Mouse (Mus musculus): ENCODE measurements around the gene Rbfox1. TPM values are rescaled to one million over a fixed set of nuclear protein-coding genes. Genes with fewer than 3 reads are reported as not detected.

Rbfox1 gene
- total RNA-seq, 2 experiments from 2014 or later, result 42.1 to 47.4 TPM

DNA sequence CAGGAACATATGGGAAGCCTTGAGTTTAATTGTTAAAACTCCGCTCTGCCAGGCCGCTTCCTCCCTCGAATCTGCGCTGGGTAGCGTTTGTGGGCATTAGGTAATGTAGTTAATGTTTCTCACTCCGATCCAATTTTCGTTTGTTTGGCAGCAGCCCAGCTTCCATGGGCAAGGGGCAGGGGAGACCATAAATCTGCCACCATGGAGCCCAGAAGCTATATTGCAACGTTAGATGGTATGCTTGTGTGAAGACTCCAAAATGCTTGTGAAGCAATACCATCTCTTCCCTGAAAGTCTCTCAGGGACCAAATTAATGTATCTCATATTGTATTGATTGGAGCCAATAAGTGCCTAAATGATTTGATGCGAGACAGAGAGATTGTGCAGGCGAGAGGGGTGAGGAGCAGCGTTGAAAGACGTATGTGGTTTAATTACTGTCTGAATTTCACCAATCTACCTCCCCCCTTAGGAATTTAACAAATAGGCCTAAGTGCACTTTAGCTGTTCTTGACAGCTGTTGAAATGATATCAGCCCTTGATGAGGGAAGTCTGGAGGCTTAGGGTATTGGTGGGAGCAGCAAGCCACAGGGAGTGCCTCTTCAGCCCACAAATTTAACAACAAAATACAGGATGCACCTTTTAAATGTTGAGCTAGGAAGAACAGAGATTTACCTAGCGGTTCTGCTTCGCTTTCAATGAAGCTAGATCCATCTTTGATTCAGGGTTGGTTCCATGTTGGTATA lies 884.5 kb downstream of the Rbfox1 start:
- DNase-seq, result no peak
- intact Hi-C loops (cut with DNase I), result no loop called here

DNA sequence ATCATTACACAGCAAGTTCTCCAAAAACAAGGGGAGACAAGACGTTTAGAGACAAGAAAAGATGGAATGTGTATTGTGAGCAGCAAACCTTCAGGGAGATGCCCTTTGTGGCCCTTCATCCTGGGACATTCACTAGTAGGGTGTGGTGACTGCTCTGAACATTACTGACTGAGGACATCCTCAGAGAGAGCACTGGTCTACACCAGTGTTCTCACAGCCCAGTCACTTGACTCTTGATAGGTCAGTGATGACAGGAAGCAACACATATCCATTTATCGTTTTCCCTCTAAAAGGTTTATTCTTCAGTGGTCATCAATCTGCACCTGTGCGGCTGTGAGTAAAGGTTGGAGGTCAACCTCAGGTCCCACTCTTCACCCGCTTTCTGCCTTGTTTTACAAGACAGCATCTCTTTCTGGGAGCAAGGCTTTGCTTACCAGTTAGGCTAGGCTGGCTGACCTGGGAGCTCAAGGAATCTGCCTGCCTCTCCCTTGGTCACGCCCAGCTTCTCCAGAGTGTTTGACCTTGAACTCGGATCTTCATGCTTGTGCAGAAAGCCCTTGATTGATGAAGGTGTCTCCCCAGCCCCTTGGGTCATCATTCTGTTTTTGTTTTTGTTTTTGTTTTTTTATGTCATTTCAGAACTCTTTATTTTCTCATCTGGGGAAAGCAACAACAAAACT lies 892.5 kb downstream of the Rbfox1 start:
- intact Hi-C loops (cut with DNase I), result no loop called here
- DNase-seq, result no peak

- intact Hi-C loops (cut with DNase I), result no loop called here
- DNase-seq, result no peak
Measured at GRCm38 (mm10) chr16:6784144-6784543, 899.0 kb downstream of the Rbfox1 start.

- intact Hi-C loops (cut with DNase I), result no loop called here
- DNase-seq, result no peak
Measured at GRCm38 (mm10) chr16:6785026-6785425, 899.9 kb downstream of the Rbfox1 start.

DNA sequence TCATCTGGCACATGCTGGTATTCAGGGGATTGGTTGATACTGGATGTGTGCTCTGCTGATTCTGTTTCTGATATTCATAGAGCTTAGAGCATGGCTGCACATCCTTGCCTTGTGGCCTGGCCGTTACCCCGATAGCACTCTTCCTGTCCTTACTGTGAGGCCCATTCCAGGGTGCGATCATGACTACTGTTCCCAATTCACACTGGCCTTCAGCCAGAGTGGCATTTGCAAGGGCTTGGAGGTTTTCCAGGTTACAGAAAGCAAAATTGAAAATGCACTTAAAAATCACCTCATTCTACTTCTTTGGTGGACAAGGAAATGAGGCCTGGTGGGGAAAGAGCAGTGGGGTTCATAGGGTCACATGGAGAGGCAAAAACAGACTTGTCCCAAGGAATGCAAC lies 906.1 kb downstream of the Rbfox1 start:
- intact Hi-C loops (cut with DNase I), result loop anchor here (5.0 to 10.0 kb wide), 2 partner anchors 286 to 1541 kb away; no protein-coding TSS in a partner anchor
- DNase-seq, result no peak

GRCm38 (mm10) chr16:6791655-6792054 lies 906.5 kb downstream of the Rbfox1 start:
- intact Hi-C loops (cut with DNase I), result loop anchor here (5.0 to 10.0 kb wide), 2 partner anchors 287 to 1541 kb away; no protein-coding TSS in a partner anchor
- peak; percentile 54 to 68 for DNase-seq

- no peak for DNase-seq
- intact Hi-C loops (cut with DNase I), result no loop called here
Measured at GRCm38 (mm10) chr16:6806246-6806645, 921.1 kb downstream of the Rbfox1 start.

DNA sequence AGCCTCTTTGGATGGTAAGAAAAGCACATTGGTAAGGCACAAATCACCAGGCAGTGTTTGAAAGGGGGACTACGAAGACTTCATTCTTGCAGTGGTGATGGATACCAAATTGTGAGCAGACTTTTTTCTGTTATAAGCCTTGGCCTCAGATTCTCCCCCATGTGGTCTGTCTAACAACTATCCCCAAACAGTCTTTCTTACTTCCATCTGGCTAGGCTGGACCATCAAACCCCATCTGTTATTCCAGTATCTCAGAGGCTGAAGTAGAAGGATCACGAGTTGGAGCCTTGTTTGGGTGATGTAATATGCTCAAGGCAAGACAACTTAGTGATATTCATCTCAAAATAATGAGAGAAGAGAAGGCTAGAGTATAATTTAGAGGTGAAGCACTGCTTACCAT lies 922.7 kb downstream of the Rbfox1 start:
- no peak for DNase-seq
- intact Hi-C loops (cut with DNase I), result no loop called here

DNA sequence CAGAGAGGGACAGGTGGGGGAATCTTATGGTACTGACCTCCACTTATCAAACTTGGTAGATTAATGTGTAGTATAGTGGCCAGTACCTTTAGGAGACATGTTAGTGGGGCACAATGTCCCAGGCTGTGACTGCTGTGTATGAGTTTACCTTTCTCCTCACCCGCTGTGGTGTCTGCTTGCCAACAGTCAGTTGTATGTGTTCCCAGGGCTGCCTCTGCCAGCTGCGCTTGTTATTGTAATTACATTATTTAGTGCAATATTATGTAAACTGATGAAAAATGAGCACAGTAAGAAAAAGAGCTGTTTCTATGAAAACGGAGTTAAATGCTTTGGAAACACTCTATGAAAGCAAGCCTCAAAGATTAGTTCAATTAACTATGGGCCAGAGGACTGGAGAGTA lies 928.7 kb downstream of the Rbfox1 start:
- DNase-seq, result no peak

DNA sequence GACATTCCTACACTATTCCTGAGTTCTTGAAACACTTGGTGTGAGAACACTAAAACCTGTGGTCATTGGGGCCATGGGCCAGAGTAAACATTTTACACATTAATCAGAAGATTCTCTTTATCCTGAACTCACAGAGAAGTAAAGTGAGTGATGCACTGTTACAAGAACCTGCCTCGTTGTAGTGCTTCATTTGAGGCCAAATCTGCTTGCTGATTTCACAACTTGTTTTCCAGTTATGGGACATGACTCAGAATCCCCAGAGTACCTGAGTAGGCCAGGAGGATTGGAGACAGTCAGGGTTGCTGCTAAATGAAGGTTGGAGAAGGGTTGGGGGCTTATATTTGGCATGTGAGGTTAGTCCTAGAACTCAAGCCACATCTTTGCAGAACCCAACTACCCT lies 936.6 kb downstream of the Rbfox1 start:
- no peak for DNase-seq
- intact Hi-C loops (cut with DNase I), result no loop called here

More for the DNA sequence above, 928.7 kb downstream of the Rbfox1 start:
- intact Hi-C loops (cut with DNase I), result no loop called here

- intact Hi-C loops (cut with DNase I), result no loop called here
Measured at GRCm38 (mm10) chr16:6829892-6830524, 944.9 kb downstream of the Rbfox1 start.

DNA sequence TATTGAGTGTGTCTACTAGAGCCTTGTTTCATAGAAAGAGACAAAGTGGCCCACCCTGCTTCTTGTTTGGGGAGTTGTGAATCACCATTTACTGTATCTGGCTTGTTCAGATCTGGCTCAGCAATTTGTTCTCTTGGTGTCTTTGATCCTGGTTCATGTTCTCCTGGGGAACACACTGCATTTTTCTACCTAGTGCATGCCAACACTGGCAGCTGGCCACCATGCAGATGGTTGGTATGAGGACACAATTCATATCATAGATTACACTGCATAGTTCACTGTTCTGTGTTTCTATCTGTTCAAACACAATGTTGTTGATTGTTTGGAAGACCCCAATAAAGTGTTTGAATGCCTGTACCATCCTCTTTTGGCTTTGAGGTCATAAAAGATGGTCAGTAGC lies 948.3 kb downstream of the Rbfox1 start:
- intact Hi-C loops (cut with DNase I), result no loop called here
- DNase-seq, result no peak

More at GRCm38 (mm10) chr16:6829892-6830524, 944.9 kb downstream of the Rbfox1 start:
- no peak for DNase-seq

DNA sequence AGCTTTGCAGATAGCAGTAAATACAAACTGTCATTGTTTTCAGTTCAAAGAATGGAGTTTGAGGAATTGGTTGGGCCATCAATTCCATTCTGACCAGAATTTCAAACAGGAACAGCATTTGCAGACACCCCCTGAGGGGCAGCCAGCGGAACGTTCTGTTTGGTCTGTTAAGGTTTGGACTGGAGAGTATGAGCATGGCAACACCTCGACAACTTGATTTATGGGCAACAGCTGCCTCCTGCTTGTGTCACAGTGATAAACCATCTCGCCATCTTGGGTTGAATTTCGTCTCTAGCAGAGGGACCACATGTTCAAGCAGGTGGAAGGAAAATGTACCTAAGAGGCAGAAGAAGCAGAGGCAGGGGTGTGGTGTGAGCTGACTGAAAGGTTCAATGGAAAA lies 949.9 kb downstream of the Rbfox1 start:
- DNase-seq, result no peak
- intact Hi-C loops (cut with DNase I), result loop anchor here (5.0 kb wide), 1 partner anchor 1097 kb away; no protein-coding TSS in a partner anchor

DNA sequence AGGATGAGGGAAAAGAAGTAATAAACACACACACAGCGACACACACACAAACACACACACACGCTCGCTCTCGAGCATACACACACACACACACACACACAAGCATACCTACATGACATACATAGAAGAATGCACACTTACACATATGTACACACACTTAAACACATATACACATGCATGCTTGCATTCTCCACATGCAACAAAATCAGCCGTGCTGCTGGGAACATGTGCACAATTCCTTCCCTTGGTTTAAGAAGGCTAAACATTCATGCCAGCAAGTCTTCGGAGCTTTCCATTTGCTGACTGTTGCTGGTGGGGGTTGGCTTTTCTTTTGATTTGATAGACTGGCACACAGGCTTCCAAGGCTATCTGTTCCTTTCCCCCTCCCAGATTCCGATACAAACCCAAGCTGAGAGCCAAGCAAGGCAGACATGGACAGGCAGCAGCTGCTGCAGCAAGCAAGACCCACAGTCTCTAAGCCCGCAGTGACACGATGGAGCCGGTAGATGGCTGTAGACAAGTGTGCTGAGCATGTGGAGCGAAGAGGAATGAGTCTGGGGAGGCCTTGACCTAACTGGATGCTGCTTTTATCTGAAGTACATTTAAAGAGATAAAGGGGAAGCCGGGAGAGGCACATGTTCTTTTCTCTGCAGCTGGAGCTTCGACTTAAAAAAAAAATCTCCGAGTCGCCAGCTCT lies 954.3 kb downstream of the Rbfox1 start:
- intact Hi-C loops (cut with DNase I), result loop anchor here (5.0 kb wide), 1 partner anchor 1093 kb away; no protein-coding TSS in a partner anchor
- peak; percentile 63 to 71 for DNase-seq

DNA sequence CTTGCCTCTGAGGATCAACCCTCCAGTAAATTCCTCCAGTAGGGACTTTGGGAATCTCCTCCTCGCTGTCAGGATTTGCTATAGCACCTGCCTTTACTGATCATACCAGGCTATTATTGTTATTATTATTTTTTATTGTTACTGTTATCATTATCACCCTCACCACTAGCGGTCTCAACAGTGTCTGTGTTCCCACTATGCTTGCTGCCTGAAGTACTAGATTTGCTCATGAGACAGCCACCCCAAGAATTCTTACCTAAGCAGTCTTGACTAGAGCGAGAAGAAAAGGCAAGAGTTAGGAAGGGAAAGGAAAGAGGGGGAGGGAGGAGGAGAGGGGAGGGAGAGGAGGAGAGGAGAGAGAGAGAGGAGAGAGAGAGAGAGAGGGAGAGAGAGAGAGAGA lies 954.9 kb downstream of the Rbfox1 start:
- intact Hi-C loops (cut with DNase I), result loop anchor here (10.0 kb wide), 2 partner anchors 205 to 295 kb away; no protein-coding TSS in a partner anchor
- DNase-seq, result no peak

- DNase-seq, result no peak
- intact Hi-C loops (cut with DNase I), result loop anchor here (10.0 kb wide), 2 partner anchors 204 to 294 kb away; no protein-coding TSS in a partner anchor
Measured at GRCm38 (mm10) chr16:6840461-6840860, 955.3 kb downstream of the Rbfox1 start.

- intact Hi-C loops (cut with DNase I), result loop anchor here (10.0 kb wide), 2 partner anchors 203 to 293 kb away; no protein-coding TSS in a partner anchor
- DNase-seq, result no peak
Measured at GRCm38 (mm10) chr16:6842066-6842785, 957.1 kb downstream of the Rbfox1 start.

DNA sequence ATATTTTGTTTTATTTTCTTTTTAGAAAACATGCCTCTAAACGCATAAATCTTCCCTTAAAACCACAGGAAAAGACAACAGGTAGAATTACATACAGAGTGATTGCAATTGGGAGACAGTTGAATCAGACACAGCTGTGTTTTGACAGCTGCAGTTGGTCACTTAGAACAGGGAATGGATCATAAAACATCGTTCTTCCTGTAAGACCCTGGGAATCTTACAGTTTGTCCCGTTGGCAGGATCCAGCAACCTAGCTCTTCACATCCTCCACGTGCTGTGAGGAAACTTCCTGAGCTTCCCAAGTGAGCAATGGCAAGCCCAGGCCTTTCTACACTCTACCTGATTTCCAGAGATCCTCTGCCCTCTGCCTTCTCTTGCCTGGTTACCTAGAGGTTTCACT lies 959.5 kb downstream of the Rbfox1 start:
- intact Hi-C loops (cut with DNase I), result loop anchor here (10.0 kb wide), 2 partner anchors 200 to 290 kb away; no protein-coding TSS in a partner anchor
- DNase-seq, result no peak

- DNase-seq, result no peak
- intact Hi-C loops (cut with DNase I), result no loop called here
Measured at GRCm38 (mm10) chr16:6851393-6851792, 966.2 kb downstream of the Rbfox1 start.

GRCm38 (mm10) chr16:6853796-6854195 lies 968.6 kb downstream of the Rbfox1 start:
- DNase-seq, result no peak
- intact Hi-C loops (cut with DNase I), result no loop called here
